Mouse (Mus musculus): ENCODE results near the gene Tns3. TPM values are rescaled to one million over a fixed set of nuclear protein-coding genes. Genes with fewer than 3 reads are reported as not detected.

The Tns3 gene
- polyA plus RNA-seq, 1 experiment from 2014 or later: 4.1 TPM

GRCm38 (mm10) chr11:8468161-8469091 is 195.9 kb downstream of the Tns3 start:
- 3% methylated on average over 33 of the region's 33 CpGs for WGBS (ENCODE audit: insufficient replicate concordance)
- peak; percentile 61 for ATAC-seq (ENCODE audit: low read depth)
- Histone ChIP-seq H3K9ac (ENCODE audit: low read depth, low read length) (peak overlapping the region; percentile 23; the same call in 1 of the 2 replicates), H3K27ac (ENCODE audit: low read length) (0 out of 2 replicates have a peak overlapping the region, but pooled peaks have one; percentile 40), H3K4me2 (ENCODE audit: low read depth, low read length) (peak overlapping the region; percentile 42), H3K4me3 (ENCODE audit: low read depth, low read length) (peak overlapping the region; percentile 41), H3K27me3 (ENCODE audit: control insufficient read depth, insufficient read depth, low read depth, low read length) (no peaks in the 10 kb centered on the region), H3K9me3 (replicated peaks; ENCODE audit: control insufficient read depth, low read length) (no peaks in the 10 kb centered on the region), H3K36me3 (ENCODE audit: control insufficient read depth, insufficient read depth) (no peaks in the 10 kb centered on the region), H3K4me1 (ENCODE audit: control insufficient read depth, low read depth, low read length) (no peaks in the 10 kb centered on the region; the same call in 1 of the 2 replicates)

DNA sequence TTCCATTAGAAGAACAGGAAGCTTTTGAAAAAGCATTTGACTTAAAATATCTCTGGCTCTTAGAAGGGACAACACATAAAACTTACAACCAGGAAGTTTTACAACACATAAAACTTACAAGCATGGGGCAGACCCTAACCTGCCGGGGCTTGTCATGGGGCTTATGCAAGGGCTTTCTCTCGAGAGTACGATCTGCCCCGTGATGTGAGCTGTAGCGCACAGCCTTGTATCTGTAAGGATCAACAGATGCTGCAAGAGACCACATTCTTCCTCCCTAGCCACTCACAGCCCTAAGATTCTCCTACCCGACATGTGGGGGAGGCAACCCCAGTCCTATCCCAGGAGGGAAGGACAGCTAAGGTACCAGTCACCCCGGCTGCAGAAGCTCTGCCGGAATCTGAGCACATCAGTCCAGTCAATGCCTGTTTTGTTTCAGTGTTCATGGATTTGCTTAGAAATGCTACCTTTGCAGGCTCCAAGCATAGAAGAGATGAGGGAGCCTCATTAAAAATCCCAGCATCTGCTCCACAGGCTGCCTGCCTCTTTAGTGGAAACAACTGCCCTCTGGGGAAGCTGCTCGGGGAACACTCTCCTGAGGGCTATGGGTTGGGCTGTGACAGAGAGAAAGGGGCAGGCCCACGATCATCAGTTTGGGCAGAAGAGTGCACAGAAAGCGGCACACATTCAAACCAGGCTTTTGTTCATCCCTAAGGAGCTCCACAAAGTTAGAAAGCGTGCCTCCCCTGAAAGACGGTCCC is 196.8 kb downstream of the Tns3 start:
- ATAC-seq (ENCODE audit: low read depth): no peak

GRCm38 (mm10) chr11:8463866-8464265 is 200.5 kb downstream of the Tns3 start:
- Histone ChIP-seq H3K4me1 (ENCODE audit: control insufficient read depth, low read depth, low read length) (no peaks in the 10 kb centered on the region), H3K9me3 (replicated peaks; ENCODE audit: control insufficient read depth, low read length) (no peaks in the 10 kb centered on the region), H3K36me3 (ENCODE audit: control insufficient read depth, insufficient read depth) (no peaks in the 10 kb centered on the region), H3K9ac (ENCODE audit: low read depth, low read length) (no peak overlapping the region), H3K4me2 (ENCODE audit: low read depth, low read length) (no peak overlapping the region), H3K27ac (ENCODE audit: low read length) (no peak overlapping the region), H3K27me3 (ENCODE audit: control insufficient read depth, insufficient read depth, low read depth, low read length) (no peaks in the 10 kb centered on the region), H3K4me3 (ENCODE audit: low read depth, low read length) (no peak overlapping the region)
- 69% methylated on average over 2 of the region's 2 CpGs for WGBS (ENCODE audit: insufficient replicate concordance)
- no peak for ATAC-seq (ENCODE audit: low read depth)

More for the DNA sequence above, 196.8 kb downstream of the Tns3 start:
- no peaks in the 10 kb centered on the region for H3K27me3 ChIP-seq (ENCODE audit: control insufficient read depth, insufficient read depth, low read depth, low read length)
- H3K27ac ChIP-seq (ENCODE audit: low read length): no peak overlapping the region
- H3K4me3 ChIP-seq (ENCODE audit: low read depth, low read length): peak overlapping the region; percentile 3; the same call in 1 of the 2 replicates
- WGBS (ENCODE audit: insufficient replicate concordance): 39% methylated on average over 13 of the region's 13 CpGs
- H3K9me3 ChIP-seq (replicated peaks; ENCODE audit: control insufficient read depth, low read length): no peaks in the 10 kb centered on the region
- no peaks in the 10 kb centered on the region; the same call in 1 of the 2 replicates for H3K4me1 ChIP-seq (ENCODE audit: control insufficient read depth, low read depth, low read length)
- peak overlapping the region; percentile 42; the same call in 1 of the 2 replicates for H3K4me2 ChIP-seq (ENCODE audit: low read depth, low read length)
- H3K9ac ChIP-seq (ENCODE audit: low read depth, low read length): no peak overlapping the region
- no peaks in the 10 kb centered on the region for H3K36me3 ChIP-seq (ENCODE audit: control insufficient read depth, insufficient read depth)

- H3K36me3 ChIP-seq (ENCODE audit: control insufficient read depth, insufficient read depth): no peaks in the 10 kb centered on the region
- no peak for ATAC-seq (ENCODE audit: low read depth)
- no peak overlapping the region for H3K9ac ChIP-seq (ENCODE audit: low read depth, low read length)
- no peaks in the 10 kb centered on the region for H3K27me3 ChIP-seq (ENCODE audit: control insufficient read depth, insufficient read depth, low read depth, low read length)
- no peaks in the 10 kb centered on the region for H3K9me3 ChIP-seq (replicated peaks; ENCODE audit: control insufficient read depth, low read length)
- WGBS (ENCODE audit: insufficient replicate concordance): 75% methylated on average over 3 of the region's 3 CpGs
- no peak overlapping the region for H3K4me2 ChIP-seq (ENCODE audit: low read depth, low read length)
- H3K27ac ChIP-seq (ENCODE audit: low read length): no peak overlapping the region
- no peak overlapping the region for H3K4me3 ChIP-seq (ENCODE audit: low read depth, low read length)
- no peaks in the 10 kb centered on the region for H3K4me1 ChIP-seq (ENCODE audit: control insufficient read depth, low read depth, low read length)
Measured at GRCm38 (mm10) chr11:8462827-8463405, 201.4 kb downstream of the Tns3 start.

DNA sequence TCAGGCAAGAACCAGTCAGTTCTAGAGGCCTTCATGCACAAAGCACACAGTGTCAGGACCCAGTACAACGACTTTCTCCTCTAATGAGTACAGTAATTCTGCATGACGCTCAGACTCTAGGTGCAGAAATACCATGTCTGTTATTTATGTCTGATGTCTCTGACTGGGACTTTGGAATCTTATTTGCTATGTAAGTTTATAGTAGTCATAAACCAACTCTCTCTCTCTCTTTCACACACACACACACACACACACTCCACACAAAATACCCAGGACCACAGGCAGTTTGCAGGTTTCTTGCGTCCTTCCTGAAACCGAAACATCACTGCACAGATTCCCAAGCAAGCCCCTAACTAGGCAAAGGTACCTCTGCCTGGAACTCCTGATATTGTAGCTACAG is 203.5 kb downstream of the Tns3 start:
- no peaks in the 10 kb centered on the region for H3K9me3 ChIP-seq (replicated peaks; ENCODE audit: control insufficient read depth, low read length)
- WGBS (ENCODE audit: insufficient replicate concordance): 68% methylated on average over 4 of the region's 4 CpGs
- H3K27ac ChIP-seq (ENCODE audit: low read length): no peak overlapping the region
- no peaks in the 10 kb centered on the region for H3K27me3 ChIP-seq (ENCODE audit: control insufficient read depth, insufficient read depth, low read depth, low read length)
- no peak overlapping the region for H3K9ac ChIP-seq (ENCODE audit: low read depth, low read length)
- ATAC-seq (ENCODE audit: low read depth): no peak
- H3K4me1 ChIP-seq (ENCODE audit: control insufficient read depth, low read depth, low read length): no peaks in the 10 kb centered on the region
- no peak overlapping the region for H3K4me2 ChIP-seq (ENCODE audit: low read depth, low read length)
- no peaks in the 10 kb centered on the region for H3K36me3 ChIP-seq (ENCODE audit: control insufficient read depth, insufficient read depth)
- no peak overlapping the region for H3K4me3 ChIP-seq (ENCODE audit: low read depth, low read length)

DNA sequence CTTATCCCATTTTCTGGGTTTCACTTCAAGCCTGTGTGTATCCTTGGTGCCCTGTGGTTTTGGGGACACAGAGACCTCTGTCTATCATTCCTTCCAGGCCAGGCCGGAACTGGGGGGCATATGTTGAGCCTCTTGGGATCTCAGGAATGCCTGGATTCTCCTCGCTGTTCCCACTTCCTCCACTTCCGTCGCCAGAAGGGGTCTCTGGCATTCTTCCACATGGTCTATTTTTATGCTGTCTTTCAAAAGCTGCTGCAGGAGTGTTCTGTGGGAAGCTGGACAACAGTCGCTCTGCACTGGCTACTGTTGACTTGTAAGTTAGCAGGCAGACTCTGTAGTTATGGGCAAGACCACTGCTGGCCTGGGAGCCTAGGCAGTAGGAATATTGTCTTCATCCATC is 206.4 kb downstream of the Tns3 start:
- Histone ChIP-seq H3K36me3 (ENCODE audit: control insufficient read depth, insufficient read depth) (no peaks in the 10 kb centered on the region), H3K27ac (ENCODE audit: low read length) (no peak overlapping the region), H3K4me3 (ENCODE audit: low read depth, low read length) (no peak overlapping the region), H3K4me2 (ENCODE audit: low read depth, low read length) (no peak overlapping the region), H3K27me3 (ENCODE audit: control insufficient read depth, insufficient read depth, low read depth, low read length) (no peaks in the 10 kb centered on the region), H3K4me1 (ENCODE audit: control insufficient read depth, low read depth, low read length) (no peaks in the 10 kb centered on the region), H3K9ac (ENCODE audit: low read depth, low read length) (no peak overlapping the region), H3K9me3 (replicated peaks; ENCODE audit: control insufficient read depth, low read length) (no peaks in the 10 kb centered on the region)
- no peak for ATAC-seq (ENCODE audit: low read depth)
- 53% methylated on average over 5 of the region's 5 CpGs for WGBS (ENCODE audit: insufficient replicate concordance)

GRCm38 (mm10) chr11:8456586-8457285 is 207.6 kb downstream of the Tns3 start:
- no peak overlapping the region for H3K27ac ChIP-seq (ENCODE audit: low read length)
- no peaks in the 10 kb centered on the region for H3K4me1 ChIP-seq (ENCODE audit: control insufficient read depth, low read depth, low read length)
- H3K36me3 ChIP-seq (ENCODE audit: control insufficient read depth, insufficient read depth): no peaks in the 10 kb centered on the region
- no peaks in the 10 kb centered on the region for H3K9me3 ChIP-seq (replicated peaks; ENCODE audit: control insufficient read depth, low read length)
- no peak overlapping the region for H3K4me2 ChIP-seq (ENCODE audit: low read depth, low read length)
- no peak overlapping the region for H3K9ac ChIP-seq (ENCODE audit: low read depth, low read length)
- H3K27me3 ChIP-seq (ENCODE audit: control insufficient read depth, insufficient read depth, low read depth, low read length): no peaks in the 10 kb centered on the region
- WGBS (ENCODE audit: insufficient replicate concordance): 46% methylated on average over 9 of the region's 9 CpGs
- no peak overlapping the region for H3K4me3 ChIP-seq (ENCODE audit: low read depth, low read length)
- no peak for ATAC-seq (ENCODE audit: low read depth)

DNA sequence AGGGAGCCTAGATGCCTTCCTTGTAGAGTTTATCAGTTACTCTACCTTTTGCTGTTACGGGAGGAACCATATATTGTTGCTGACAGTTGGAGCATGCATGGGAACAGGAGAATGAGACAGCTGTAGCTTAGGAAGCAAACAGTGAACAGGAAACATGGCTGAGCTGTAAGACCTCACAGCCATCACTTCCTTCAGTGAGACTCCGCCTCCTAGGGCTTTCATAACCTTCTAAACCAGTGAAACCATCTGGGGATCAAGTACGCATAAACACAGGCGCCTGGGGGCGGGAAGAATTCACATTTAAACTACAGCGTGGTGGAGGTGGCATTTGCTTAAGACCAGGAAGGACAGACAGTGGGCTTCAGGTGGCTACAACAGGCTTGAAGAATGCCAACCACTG is 208.7 kb downstream of the Tns3 start:
- Histone ChIP-seq H3K4me3 (ENCODE audit: low read depth, low read length) (no peak overlapping the region), H3K9me3 (replicated peaks; ENCODE audit: control insufficient read depth, low read length) (no peaks in the 10 kb centered on the region), H3K27me3 (ENCODE audit: control insufficient read depth, insufficient read depth, low read depth, low read length) (no peaks in the 10 kb centered on the region), H3K9ac (ENCODE audit: low read depth, low read length) (no peak overlapping the region), H3K27ac (ENCODE audit: low read length) (no peak overlapping the region), H3K36me3 (ENCODE audit: control insufficient read depth, insufficient read depth) (no peaks in the 10 kb centered on the region), H3K4me2 (ENCODE audit: low read depth, low read length) (no peak overlapping the region), H3K4me1 (ENCODE audit: control insufficient read depth, low read depth, low read length) (no peaks in the 10 kb centered on the region)
- ATAC-seq (ENCODE audit: low read depth): no peak
- WGBS (ENCODE audit: insufficient replicate concordance): 51% methylated on average over 6 of the region's 6 CpGs
